Mouse (Mus musculus) kidney, embryonic 16.5 days (tissue): ENCODE measurements around the gene Xrcc5. TPM values are rescaled to one million over a fixed set of nuclear protein-coding genes. Genes with fewer than 3 reads are reported as not detected.

Experiments used
- polyA plus RNA-seq: library from polyadenylated mRNA; unstranded; fragments of >200 nt; fragmentation: Nextera tagmentation; extraction: Ambion mirVana; gene quantifications from 2 replicates; pipeline ENCODE4 v1.2.1, GENCODE M21; 2015

Xrcc5 gene
- polyA plus RNA-seq, 1 experiment from 2014 or later, result 55.1 TPM

Other genes starting within 250 kb of the Xrcc5 start
- 5.2 and 5.3 TPM in 2 replicates for gene Mreg, start 95.1 kb upstream of the Xrcc5 start, polyA plus RNA-seq
- 62.5 and 70.7 TPM in 2 replicates for gene Pecr, start 23.1 kb upstream of the Xrcc5 start, polyA plus RNA-seq
- gene Tmem169, start 23.1 kb upstream of the Xrcc5 start, polyA plus RNA-seq, result 5.8 and 5.9 TPM in 2 replicates
- 0.04 and 0.10 TPM in 2 replicates for gene March4, start 229.5 kb downstream of the Xrcc5 start, polyA plus RNA-seq